Mouse (Mus musculus) midbrain, embryonic 11.5 days (tissue): ENCODE data around the gene Spcs2. TPM values are rescaled to one million over a fixed set of nuclear protein-coding genes. Genes with fewer than 3 reads are reported as not detected.
A peak's percentile ranks its signal among the peaks of the same experiment; 100 is the strongest.

Source experiments
- ATAC-seq: fragments of 200-750 bp; cut with Nextera tagmentation; 2 replicates; pipeline ENCODE4 v1.8.0; 2017; ENCODE audit warnings: moderate TSS enrichment, moderate library complexity; ENCODE audit not compliant: low FRiP score
- DNase-seq: peaks from one replicate; pipeline ENCODE4 v3.0.0; 2015; ENCODE audit warnings: low spot score; ENCODE audit errors: missing footprints
- H3K27ac ChIP-seq: fragments of 300-500 bp; sonication (generic); 2 replicates; pipeline ENCODE4 v1.5.1; 2014; ENCODE audit warnings: low read depth, low read length
- H3K27me3 ChIP-seq: fragments of 300-500 bp; sonication (generic); 2 replicates; pipeline ENCODE4 v1.6.1; 2014; ENCODE audit warnings: mild to moderate bottlenecking, low read length, moderate library complexity, mixed read lengths; ENCODE audit not compliant: control insufficient read depth, insufficient read depth
- H3K36me3 ChIP-seq: fragments of 300-500 bp; sonication (generic); 2 replicates; pipeline ENCODE4 v1.6.1; 2014; ENCODE audit warnings: mild to moderate bottlenecking, low read length, moderate library complexity, mixed read lengths; ENCODE audit not compliant: control insufficient read depth, insufficient read depth
- H3K4me1 ChIP-seq: fragments of 300-500 bp; sonication (generic); 2 replicates; pipeline ENCODE4 v1.6.1; 2014; ENCODE audit warnings: low read length; ENCODE audit not compliant: control insufficient read depth, insufficient read depth
- H3K4me2 ChIP-seq: fragments of 300-500 bp; sonication (generic); 2 replicates; pipeline ENCODE4 v1.6.1; 2014; ENCODE audit warnings: mild to moderate bottlenecking, moderate library complexity
- H3K4me3 ChIP-seq: fragments of 300-500 bp; sonication (generic); 2 replicates; pipeline ENCODE4 v1.5.1; 2014; ENCODE audit warnings: low read depth, low read length
- H3K9ac ChIP-seq: fragments of 300-500 bp; sonication (generic); 2 replicates; pipeline ENCODE4 v1.6.1; 2014; ENCODE audit warnings: low read length
- H3K9me3 ChIP-seq: fragments of 300-500 bp; sonication (generic); 2 replicates; pipeline ENCODE4 v1.6.1; 2016; ENCODE audit warnings: low read length; ENCODE audit not compliant: control insufficient read depth
- WGBS: fragments of 180-500 bp; shearing (Covaris S2); extraction: QIAGEN DNeasy Blood & Tissue Kit; methylation state at CpG from one replicate; pipeline ENCODE4 v1.1.7; 2014; 5-methylcytosine and 5-hydroxymethylcytosine counted together
- polyA plus RNA-seq: library from polyadenylated mRNA; unstranded; fragments of >200 nt; fragmentation: Nextera tagmentation; extraction: Ambion mirVana; gene quantifications from 2 replicates; pipeline ENCODE4 v1.2.1, GENCODE M21; 2014

The Spcs2 gene
- polyA plus RNA-seq, 1 experiment from 2014 or later: 385 TPM

- Histone ChIP-seq H3K27ac (no peak overlapping the region), H3K9ac (no peak overlapping the region), H3K9me3 (no peaks in the 10 kb centered on the region), H3K4me1 (no peaks in the 10 kb centered on the region), H3K36me3 (peaks cover 5% of the 10 kb centered on the region), H3K4me3 (no peak overlapping the region), H3K4me2 (no peak overlapping the region), H3K27me3 (no peaks in the 10 kb centered on the region)
- DNase-seq: no peak
- ATAC-seq: no peak
- 89% methylated on average over 5 of the region's 5 CpGs for WGBS
Measured at GRCm38 (mm10) chr7:99834314-99834853, 28.9 kb downstream of the Spcs2 start.

GRCm38 (mm10) chr7:99833846-99834222 is 29.4 kb downstream of the Spcs2 start:
- DNase-seq: no peak
- no peak overlapping the region for H3K4me2 ChIP-seq
- no peak overlapping the region for H3K9ac ChIP-seq
- H3K27me3 ChIP-seq: no peaks in the 10 kb centered on the region
- H3K4me3 ChIP-seq: no peak overlapping the region
- WGBS: 90% methylated on average over 2 of the region's 2 CpGs
- no peak overlapping the region for H3K27ac ChIP-seq
- H3K36me3 ChIP-seq: peaks cover 3% of the 10 kb centered on the region; the same call in 1 of the 2 replicates
- H3K4me1 ChIP-seq: no peaks in the 10 kb centered on the region
- no peak for ATAC-seq
- no peaks in the 10 kb centered on the region for H3K9me3 ChIP-seq

- 87% methylated on average over 5 of the region's 5 CpGs for WGBS
- no peak for ATAC-seq
- Histone ChIP-seq H3K4me3 (no peak overlapping the region), H3K27ac (no peak overlapping the region), H3K9ac (no peak overlapping the region), H3K27me3 (no peaks in the 10 kb centered on the region), H3K4me1 (peaks cover 5% of the 10 kb centered on the region; the same call in 1 of the 2 replicates), H3K9me3 (no peaks in the 10 kb centered on the region), H3K36me3 (no peaks in the 10 kb centered on the region; the same call in 1 of the 2 replicates), H3K4me2 (no peak overlapping the region)
- no peak for DNase-seq
Measured at GRCm38 (mm10) chr7:99833115-99833845, 30.0 kb downstream of the Spcs2 start.

GRCm38 (mm10) chr7:99828083-99828570 is 35.1 kb downstream of the Spcs2 start, which contains the start of gene Neu3:
Gene Neu3, minus strand, starts transcription at chr7:99828417.
- H3K27ac ChIP-seq: peak within 1 kb of the TSS; percentile 30; the same call in 1 of the 2 replicates
- DNase-seq (peak; percentile 98), ATAC-seq (peak; percentile 97)
- no peaks in the 10 kb centered on the region for H3K36me3 ChIP-seq
- H3K9ac ChIP-seq: peak within 1 kb of the TSS; percentile 65
- peak within 1 kb of the TSS; percentile 41 for H3K4me3 ChIP-seq
- no peaks in the 10 kb centered on the region for H3K27me3 ChIP-seq
- peak within 1 kb of the TSS; percentile 67 for H3K4me2 ChIP-seq
- peaks cover 5% of the 10 kb centered on the region; the same call in 1 of the 2 replicates for H3K4me1 ChIP-seq
- under 1% methylated on average over 26 of the region's 26 CpGs for WGBS
- no peaks in the 10 kb centered on the region for H3K9me3 ChIP-seq

GRCm38 (mm10) chr7:99826096-99826495 is 37.2 kb downstream of the Spcs2 start:
- ATAC-seq: no peak
- no peaks in the 10 kb centered on the region for H3K9me3 ChIP-seq
- WGBS: 69% methylated on average over 6 of the region's 6 CpGs

GRCm38 (mm10) chr7:99825511-99825910 is 37.8 kb downstream of the Spcs2 start:
- no peak overlapping the region for H3K4me3 ChIP-seq

More at GRCm38 (mm10) chr7:99826096-99826495, 37.2 kb downstream of the Spcs2 start:
- Histone ChIP-seq H3K4me2 (no peak overlapping the region), H3K36me3 (no peaks in the 10 kb centered on the region), H3K4me3 (no peak overlapping the region), H3K27me3 (no peaks in the 10 kb centered on the region), H3K27ac (no peak overlapping the region), H3K9ac (no peak overlapping the region), H3K4me1 (peaks cover 5% of the 10 kb centered on the region; the same call in 1 of the 2 replicates)
- DNase-seq: no peak

GRCm38 (mm10) chr7:99824649-99825483 is 38.4 kb downstream of the Spcs2 start:
- no peaks in the 10 kb centered on the region for H3K9me3 ChIP-seq
- no peak overlapping the region for H3K4me3 ChIP-seq
- H3K9ac ChIP-seq: no peak overlapping the region
- WGBS: 87% methylated on average over 16 of the region's 16 CpGs
- DNase-seq (no peak), ATAC-seq (no peak)
- H3K27ac ChIP-seq: no peak overlapping the region
- no peak overlapping the region for H3K4me2 ChIP-seq
- H3K4me1 ChIP-seq: peaks cover 5% of the 10 kb centered on the region; the same call in 1 of the 2 replicates
- no peaks in the 10 kb centered on the region for H3K27me3 ChIP-seq
- H3K36me3 ChIP-seq: no peaks in the 10 kb centered on the region

More at GRCm38 (mm10) chr7:99825511-99825910, 37.8 kb downstream of the Spcs2 start:
- Histone ChIP-seq H3K36me3 (no peaks in the 10 kb centered on the region), H3K27me3 (no peaks in the 10 kb centered on the region), H3K4me1 (peaks cover 5% of the 10 kb centered on the region; the same call in 1 of the 2 replicates), H3K27ac (no peak overlapping the region), H3K9me3 (no peaks in the 10 kb centered on the region), H3K9ac (no peak overlapping the region), H3K4me2 (no peak overlapping the region)
- DNase-seq (no peak), ATAC-seq (no peak)
- WGBS: 84% methylated on average over 9 of the region's 9 CpGs

GRCm38 (mm10) chr7:99823045-99823663 is 40.1 kb downstream of the Spcs2 start:
- WGBS: 87% methylated on average over 10 of the region's 10 CpGs
- Histone ChIP-seq H3K36me3 (no peaks in the 10 kb centered on the region), H3K27me3 (no peaks in the 10 kb centered on the region), H3K4me2 (no peak overlapping the region), H3K4me1 (no peaks in the 10 kb centered on the region), H3K9me3 (no peaks in the 10 kb centered on the region), H3K4me3 (no peak overlapping the region), H3K9ac (no peak overlapping the region), H3K27ac (no peak overlapping the region)
- DNase-seq: no peak
- no peak for ATAC-seq
